Mouse (Mus musculus): Measurements from ENCODE around the gene Noxa1.

GRCm38 (mm10) chr2:25094785-25095108, 202 bp downstream of the Noxa1 start:
- TF ChIP-seq POLR2A (IDR thresholded peaks at IDR 0.05; ENCODE audit: low read depth, low read length), result no peak
- no peak for TF ChIP-seq CTCF (IDR thresholded peaks at IDR 0.05; ENCODE audit: borderline replicate concordance, insufficient read depth, low read length)

Measured in embryonic fibroblast, embryonic 13.5 days (primary cell).